Mouse (Mus musculus) stomach, adult 2 months (tissue): ENCODE measurements around the gene Olfr1197. TPM values are rescaled to one million over a fixed set of nuclear protein-coding genes. Genes with fewer than 3 reads are reported as not detected.

Experiments used
- polyA plus RNA-seq: library from polyadenylated mRNA; depleted of rRNA; stranded (reverse); fragments of >200 nt; gene quantifications from 2 replicates; pipeline ENCODE4 v1.2.3, GENCODE M21; 2012; rRNA removed

Olfr1197 gene
- not detected in 2 replicates for polyA plus RNA-seq

GRCm38 (mm10) chr2:88732266-88732665, at the start of gene Olfr1197:
Gene Olfr1197 (minus strand): TSS chr2:88732366.

GRCm38 (mm10) chr2:88770388-88770787, 38.2 kb upstream of the Olfr1197 start, which contains the start of gene Olfr1200:
Gene Olfr1200 (minus strand): TSS chr2:88770488.

GRCm38 (mm10) chr2:88760369-88760768, 28.2 kb upstream of the Olfr1197 start, which contains the start of gene Olfr1199:
Gene Olfr1199 (minus strand): TSS chr2:88760469.

GRCm38 (mm10) chr2:88751270-88751669, 19.1 kb upstream of the Olfr1197 start, which contains the start of gene Olfr1198:
Gene Olfr1198 (minus strand): TSS chr2:88751370.

GRCm38 (mm10) chr2:88704497-88704896, 27.7 kb downstream of the Olfr1197 start, which contains the start of gene Olfr1196:
Gene Olfr1196 (minus strand): TSS chr2:88704597.

GRCm38 (mm10) chr2:88689087-88689486, 43.1 kb downstream of the Olfr1197 start, which contains the start of gene Olfr1195:
Gene Olfr1195 (minus strand): TSS chr2:88689187.

Other genes with a start within 250 kb of the Olfr1197 start
- gene Olfr1184, start 248.8 kb downstream of the Olfr1197 start, polyA plus RNA-seq, result not detected in 2 replicates
- not detected in 2 replicates for gene Olfr1185-ps1, start 239.0 kb downstream of the Olfr1197 start, polyA plus RNA-seq
- gene Olfr1186, start 213.8 kb downstream of the Olfr1197 start, polyA plus RNA-seq, result not detected in 2 replicates
- gene Olfr1188, start 175.4 kb downstream of the Olfr1197 start, polyA plus RNA-seq, result not detected in 2 replicates
- gene Olfr1189, start 145.9 kb downstream of the Olfr1197 start, polyA plus RNA-seq, result not detected in 2 replicates
- gene Olfr1191-ps1, start 91.8 kb downstream of the Olfr1197 start, polyA plus RNA-seq, result not detected in 2 replicates
- gene Olfr1192-ps1, start 83.9 kb downstream of the Olfr1197 start, polyA plus RNA-seq, result not detected in 2 replicates
- gene Olfr1193, start 56.7 kb downstream of the Olfr1197 start, polyA plus RNA-seq, result not detected in 2 replicates
- gene Olfr1195, start 43.2 kb downstream of the Olfr1197 start, polyA plus RNA-seq, result not detected in 2 replicates
- gene Olfr1196, start 27.8 kb downstream of the Olfr1197 start, polyA plus RNA-seq, result not detected in 2 replicates
- not detected in 2 replicates for gene Olfr1198, start 19.0 kb upstream of the Olfr1197 start, polyA plus RNA-seq
- gene Olfr1199, start 28.1 kb upstream of the Olfr1197 start, polyA plus RNA-seq, result not detected in 2 replicates
- gene Olfr1200, start 38.1 kb upstream of the Olfr1197 start, polyA plus RNA-seq, result not detected in 2 replicates
- gene Olfr1201, start 60.7 kb upstream of the Olfr1197 start, polyA plus RNA-seq, result not detected in 2 replicates
- not detected in 2 replicates for gene Olfr1202, start 82.1 kb upstream of the Olfr1197 start, polyA plus RNA-seq
- not detected in 2 replicates for gene Olfr1205, start 97.4 kb upstream of the Olfr1197 start, polyA plus RNA-seq
- not detected in 2 replicates for gene Olfr1204, start 116.9 kb upstream of the Olfr1197 start, polyA plus RNA-seq
- gene Olfr1206, start 130.9 kb upstream of the Olfr1197 start, polyA plus RNA-seq, result not detected in 2 replicates
- gene Olfr1208, start 169.9 kb upstream of the Olfr1197 start, polyA plus RNA-seq, result not detected in 2 replicates
- not detected in 2 replicates for gene Olfr1209, start 182.8 kb upstream of the Olfr1197 start, polyA plus RNA-seq
- gene Olfr1211, start 205.7 kb upstream of the Olfr1197 start, polyA plus RNA-seq, result not detected in 2 replicates
- not detected in 2 replicates for gene Olfr1212, start 221.6 kb upstream of the Olfr1197 start, polyA plus RNA-seq
- gene Gm13762, start 247.9 kb upstream of the Olfr1197 start, polyA plus RNA-seq, result not detected in 2 replicates